Mouse (Mus musculus) limb, embryonic 15.5 days (tissue): ENCODE data around the gene Plekha1. TPM values are rescaled to one million over a fixed set of nuclear protein-coding genes. Genes with fewer than 3 reads are reported as not detected.

Experiments
- ATAC-seq: fragments of 200-750 bp; cut with Nextera tagmentation; 2 replicates; pipeline ENCODE4 v1.8.0; 2017; ENCODE audit warnings: low read depth, moderate TSS enrichment; ENCODE audit not compliant: insufficient number of reproducible peaks, low FRiP score, low TSS enrichment
- H3K27ac ChIP-seq: fragments of 300-500 bp; sonication (generic); 2 replicates; pipeline ENCODE4 v1.5.1; 2015; ENCODE audit warnings: moderate library complexity, mild to moderate bottlenecking, inconsistent platforms
- H3K27me3 ChIP-seq: fragments of 300-500 bp; sonication (generic); 2 replicates; pipeline ENCODE4 v1.6.1; 2015; ENCODE audit warnings: inconsistent platforms
- H3K36me3 ChIP-seq: fragments of 300-500 bp; sonication (generic); 2 replicates; pipeline ENCODE4 v1.6.1; 2015; ENCODE audit warnings: inconsistent platforms
- H3K4me1 ChIP-seq: fragments of 300-500 bp; sonication (generic); 2 replicates; pipeline ENCODE4 v1.6.1; 2015; ENCODE audit warnings: inconsistent platforms
- H3K4me2 ChIP-seq: fragments of 300-500 bp; sonication (generic); 2 replicates; pipeline ENCODE4 v1.6.1; 2015; ENCODE audit warnings: mild to moderate bottlenecking, inconsistent platforms
- H3K4me3 ChIP-seq: fragments of 300-500 bp; sonication (generic); 2 replicates; pipeline ENCODE4 v1.5.1; 2015; ENCODE audit warnings: mild to moderate bottlenecking, inconsistent platforms
- H3K9ac ChIP-seq: fragments of 300-500 bp; sonication (generic); 2 replicates; pipeline ENCODE4 v1.6.1; 2015; ENCODE audit warnings: inconsistent platforms
- H3K9me3 ChIP-seq: fragments of 300-500 bp; sonication (generic); 2 replicates; pipeline ENCODE4 v1.6.1; 2016; ENCODE audit warnings: inconsistent platforms
- WGBS: fragments of 180-500 bp; shearing (Covaris S2); methylation state at CpG from one replicate; pipeline ENCODE4 v1.1.7; 2015; 5-methylcytosine and 5-hydroxymethylcytosine counted together
- polyA plus RNA-seq: library from polyadenylated mRNA; unstranded; fragments of >200 nt; fragmentation: Nextera tagmentation; extraction: Ambion mirVana; gene quantifications from 2 replicates; pipeline ENCODE4 v1.2.1, GENCODE M21; 2015

Gene Plekha1
- polyA plus RNA-seq, 1 experiment from 2014 or later, result 55.0 TPM

GRCm38 (mm10) chr7:130932921-130933320, 67.4 kb downstream of the Plekha1 start:
- Histone ChIP-seq H3K36me3 (no peaks in the 10 kb centered on the region), H3K4me3 (no peak overlapping the region), H3K27me3 (peaks cover 41% of the 10 kb centered on the region), H3K4me2 (no peak overlapping the region), H3K4me1 (peaks cover 28% of the 10 kb centered on the region), H3K9ac (no peak overlapping the region), H3K27ac (no peak overlapping the region), H3K9me3 (no peaks in the 10 kb centered on the region)
- ATAC-seq, result no peak
- WGBS, result 78% methylated on average over 9 of the region's 9 CpGs

- WGBS, result 83% methylated on average over 4 of the region's 4 CpGs
- no peak overlapping the region for H3K9ac ChIP-seq
- no peaks in the 10 kb centered on the region for H3K36me3 ChIP-seq
- H3K27ac ChIP-seq, result no peak overlapping the region
- H3K27me3 ChIP-seq, result peaks cover 54% of the 10 kb centered on the region
- H3K4me2 ChIP-seq, result no peak overlapping the region
- no peak for ATAC-seq
- H3K9me3 ChIP-seq, result no peaks in the 10 kb centered on the region
- H3K4me3 ChIP-seq, result no peak overlapping the region
- peaks cover 41% of the 10 kb centered on the region for H3K4me1 ChIP-seq
These were observed 69.1 kb downstream of the Plekha1 start for GRCm38 (mm10) chr7:130934654-130935053.

- H3K4me3 ChIP-seq, result peak overlapping the region; percentile 64
- H3K27me3 ChIP-seq, result peaks cover 54% of the 10 kb centered on the region
- H3K9me3 ChIP-seq, result no peaks in the 10 kb centered on the region
- no peaks in the 10 kb centered on the region for H3K36me3 ChIP-seq
- peaks cover 48% of the 10 kb centered on the region for H3K4me1 ChIP-seq
- ATAC-seq, result no peak
- peak overlapping the region; percentile 92 for H3K4me2 ChIP-seq
- 7% methylated on average over 16 of the region's 16 CpGs for WGBS
- H3K27ac ChIP-seq, result no peak overlapping the region
- no peak overlapping the region for H3K9ac ChIP-seq
These were observed 69.9 kb downstream of the Plekha1 start for GRCm38 (mm10) chr7:130935421-130935792.

- peak; percentile 78 for ATAC-seq
- H3K36me3 ChIP-seq, result no peaks in the 10 kb centered on the region
- peak within 1 kb of the TSS; percentile 79 for H3K27ac ChIP-seq
- peaks cover 54% of the 10 kb centered on the region for H3K27me3 ChIP-seq
- peak within 1 kb of the TSS; percentile 63 for H3K9ac ChIP-seq
- no peaks in the 10 kb centered on the region for H3K9me3 ChIP-seq
- peak within 1 kb of the TSS; percentile 92 for H3K4me2 ChIP-seq
- peak within 1 kb of the TSS; percentile 64 for H3K4me3 ChIP-seq
- WGBS, result under 1% methylated on average over 70 of the region's 70 CpGs
- H3K4me1 ChIP-seq, result peaks cover 53% of the 10 kb centered on the region
These were observed 70.4 kb downstream of the Plekha1 start, which contains the start of gene Htra1 for GRCm38 (mm10) chr7:130935793-130936471. Gene Htra1 (plus strand): TSS chr7:130936111.

GRCm38 (mm10) chr7:130936472-130936951, 71.0 kb downstream of the Plekha1 start:
- Histone ChIP-seq H3K27ac (peak overlapping the region; percentile 79), H3K9me3 (no peaks in the 10 kb centered on the region), H3K9ac (peak overlapping the region; percentile 63), H3K4me1 (peaks cover 57% of the 10 kb centered on the region), H3K36me3 (no peaks in the 10 kb centered on the region), H3K4me3 (peak overlapping the region; percentile 64), H3K27me3 (peaks cover 54% of the 10 kb centered on the region), H3K4me2 (peak overlapping the region; percentile 92)
- under 1% methylated on average over 44 of the region's 49 CpGs for WGBS
- 0 out of 2 replicates have a peak, but pooled peaks have one; percentile 3 for ATAC-seq

GRCm38 (mm10) chr7:130937266-130937841, 71.8 kb downstream of the Plekha1 start:
- 16% methylated on average over 12 of the region's 12 CpGs for WGBS
- peaks cover 58% of the 10 kb centered on the region for H3K4me1 ChIP-seq
- H3K27me3 ChIP-seq, result peaks cover 54% of the 10 kb centered on the region
- no peaks in the 10 kb centered on the region for H3K36me3 ChIP-seq
- peak overlapping the region; percentile 92 for H3K4me2 ChIP-seq
- H3K27ac ChIP-seq, result peak overlapping the region; percentile 79
- no peak for ATAC-seq
- H3K4me3 ChIP-seq, result peak overlapping the region; percentile 64
- peak overlapping the region; percentile 63 for H3K9ac ChIP-seq
- no peaks in the 10 kb centered on the region for H3K9me3 ChIP-seq

GRCm38 (mm10) chr7:130938005-130938404, 72.4 kb downstream of the Plekha1 start:
- peaks cover 52% of the 10 kb centered on the region for H3K27me3 ChIP-seq
- H3K9me3 ChIP-seq, result no peaks in the 10 kb centered on the region
- ATAC-seq, result no peak
- H3K36me3 ChIP-seq, result no peaks in the 10 kb centered on the region
- peaks cover 58% of the 10 kb centered on the region for H3K4me1 ChIP-seq
- 63% methylated on average over 4 of the region's 4 CpGs for WGBS
- H3K9ac ChIP-seq, result no peak overlapping the region
- no peak overlapping the region for H3K27ac ChIP-seq
- H3K4me3 ChIP-seq, result peak overlapping the region; percentile 64
- peak overlapping the region; percentile 92 for H3K4me2 ChIP-seq

GRCm38 (mm10) chr7:130938896-130939295, 73.3 kb downstream of the Plekha1 start:
- Histone ChIP-seq H3K27ac (no peak overlapping the region), H3K4me2 (peak overlapping the region; percentile 92; the same call in 1 of the 2 replicates), H3K9me3 (no peaks in the 10 kb centered on the region), H3K9ac (no peak overlapping the region), H3K27me3 (peaks cover 43% of the 10 kb centered on the region), H3K4me3 (no peak overlapping the region), H3K36me3 (no peaks in the 10 kb centered on the region), H3K4me1 (peaks cover 58% of the 10 kb centered on the region)
- no peak for ATAC-seq
- WGBS, result 87% methylated on average over 8 of the region's 8 CpGs

- Histone ChIP-seq H3K4me1 (peaks cover 49% of the 10 kb centered on the region), H3K36me3 (no peaks in the 10 kb centered on the region), H3K27me3 (peaks cover 26% of the 10 kb centered on the region), H3K9me3 (no peaks in the 10 kb centered on the region), H3K4me3 (no peak overlapping the region), H3K4me2 (no peak overlapping the region), H3K27ac (peak overlapping the region; percentile 27; the same call in 1 of the 2 replicates), H3K9ac (no peak overlapping the region)
- no peak for ATAC-seq
- WGBS, result 53% methylated on average over 8 of the region's 8 CpGs
These were observed 75.2 kb downstream of the Plekha1 start for GRCm38 (mm10) chr7:130940733-130941132.

GRCm38 (mm10) chr7:130943280-130943895, 77.8 kb downstream of the Plekha1 start:
- no peaks in the 10 kb centered on the region for H3K9me3 ChIP-seq
- H3K4me1 ChIP-seq, result peaks cover 30% of the 10 kb centered on the region
- no peak overlapping the region for H3K4me3 ChIP-seq
- no peak for ATAC-seq
- H3K9ac ChIP-seq, result no peak overlapping the region
- 80% methylated on average over 9 of the region's 9 CpGs for WGBS
- no peak overlapping the region for H3K4me2 ChIP-seq
- no peaks in the 10 kb centered on the region for H3K36me3 ChIP-seq
- H3K27ac ChIP-seq, result no peak overlapping the region
- H3K27me3 ChIP-seq, result peaks cover 8% of the 10 kb centered on the region

GRCm38 (mm10) chr7:130944766-130945475, 79.4 kb downstream of the Plekha1 start:
- H3K4me3 ChIP-seq, result no peak overlapping the region
- H3K9ac ChIP-seq, result no peak overlapping the region
- H3K36me3 ChIP-seq, result no peaks in the 10 kb centered on the region
- H3K4me2 ChIP-seq, result no peak overlapping the region
- H3K9me3 ChIP-seq, result no peaks in the 10 kb centered on the region
- H3K4me1 ChIP-seq, result peaks cover 30% of the 10 kb centered on the region
- H3K27ac ChIP-seq, result no peak overlapping the region
- 81% methylated on average over 11 of the region's 11 CpGs for WGBS
- ATAC-seq, result no peak
- H3K27me3 ChIP-seq, result no peaks in the 10 kb centered on the region
